Mouse (Mus musculus): ENCODE data around the gene Dgke. TPM values are rescaled to one million over a fixed set of nuclear protein-coding genes. Genes with fewer than 3 reads are reported as not detected.
A peak's percentile ranks its signal among the peaks of the same experiment; 100 is the strongest.

Dgke gene
- polyA plus RNA-seq, 1 experiment = 12.8 TPM

- Histone ChIP-seq H3K36me3 (ENCODE audit: control insufficient read depth, insufficient read depth, low read length, poor library complexity, severe bottlenecking) (peaks cover 76% of the 10 kb centered on the region), H3K4me3 (ENCODE audit: low read depth, low read length) (no peak overlapping the region), H3K4me1 (ENCODE audit: control insufficient read depth, insufficient read depth, low read length) (peaks cover 3% of the 10 kb centered on the region), H3K27ac (ENCODE audit: insufficient read depth, low read length) (no peak overlapping the region), H3K9me3 (replicated peaks; ENCODE audit: control insufficient read depth, insufficient read depth, low read length, poor library complexity, severe bottlenecking) (peaks cover 11% of the 10 kb centered on the region), H3K9ac (ENCODE audit: low read depth, poor library complexity, severe bottlenecking) (no peak overlapping the region), H3K27me3 (ENCODE audit: control insufficient read depth, insufficient read depth, low read length, poor library complexity, severe bottlenecking) (no peaks in the 10 kb centered on the region)
- no peak for TF ChIP-seq CTCF (IDR thresholded peaks at IDR 0.05; ENCODE audit: low read depth, low read length)
- no peak for TF ChIP-seq POLR2A (IDR thresholded peaks at IDR 0.05; ENCODE audit: insufficient read depth, low read length)
- no peak for TF ChIP-seq EP300 (IDR thresholded peaks at IDR 0.05; ENCODE audit: insufficient read depth, low read depth, low read length)
These were observed 57.6 kb downstream of the Dgke start for GRCm38 (mm10) chr11:89009066-89009465.

GRCm38 (mm10) chr11:89007582-89007981 is 59.1 kb downstream of the Dgke start:
- H3K4me3 ChIP-seq (ENCODE audit: low read depth, low read length) = no peak overlapping the region
- H3K27ac ChIP-seq (ENCODE audit: insufficient read depth, low read length) = no peak overlapping the region
- no peaks in the 10 kb centered on the region for H3K27me3 ChIP-seq (ENCODE audit: control insufficient read depth, insufficient read depth, low read length, poor library complexity, severe bottlenecking)
- no peak for TF ChIP-seq EP300 (IDR thresholded peaks at IDR 0.05; ENCODE audit: insufficient read depth, low read depth, low read length)
- TF ChIP-seq CTCF (IDR thresholded peaks at IDR 0.05; ENCODE audit: low read depth, low read length) = no peak
- TF ChIP-seq POLR2A (IDR thresholded peaks at IDR 0.05; ENCODE audit: insufficient read depth, low read length) = no peak
- H3K4me1 ChIP-seq (ENCODE audit: control insufficient read depth, insufficient read depth, low read length) = peaks cover 3% of the 10 kb centered on the region
- no peak overlapping the region for H3K9ac ChIP-seq (ENCODE audit: low read depth, poor library complexity, severe bottlenecking)
- peaks cover 61% of the 10 kb centered on the region for H3K36me3 ChIP-seq (ENCODE audit: control insufficient read depth, insufficient read depth, low read length, poor library complexity, severe bottlenecking)
- H3K9me3 ChIP-seq (replicated peaks; ENCODE audit: control insufficient read depth, insufficient read depth, low read length, poor library complexity, severe bottlenecking) = peaks cover 11% of the 10 kb centered on the region

GRCm38 (mm10) chr11:89006404-89006803 is 60.2 kb downstream of the Dgke start:
- H3K27me3 ChIP-seq (ENCODE audit: control insufficient read depth, insufficient read depth, low read length, poor library complexity, severe bottlenecking) = no peaks in the 10 kb centered on the region
- no peak for TF ChIP-seq POLR2A (IDR thresholded peaks at IDR 0.05; ENCODE audit: insufficient read depth, low read length)
- TF ChIP-seq EP300 (IDR thresholded peaks at IDR 0.05; ENCODE audit: insufficient read depth, low read depth, low read length) = no peak
- TF ChIP-seq CTCF (IDR thresholded peaks at IDR 0.05; ENCODE audit: low read depth, low read length) = no peak
- H3K4me1 ChIP-seq (ENCODE audit: control insufficient read depth, insufficient read depth, low read length) = peaks cover 3% of the 10 kb centered on the region
- H3K4me3 ChIP-seq (ENCODE audit: low read depth, low read length) = no peak overlapping the region
- H3K27ac ChIP-seq (ENCODE audit: insufficient read depth, low read length) = no peak overlapping the region
- H3K9me3 ChIP-seq (replicated peaks; ENCODE audit: control insufficient read depth, insufficient read depth, low read length, poor library complexity, severe bottlenecking) = peaks cover 11% of the 10 kb centered on the region
- H3K36me3 ChIP-seq (ENCODE audit: control insufficient read depth, insufficient read depth, low read length, poor library complexity, severe bottlenecking) = peaks cover 52% of the 10 kb centered on the region
- no peak overlapping the region for H3K9ac ChIP-seq (ENCODE audit: low read depth, poor library complexity, severe bottlenecking)

- Histone ChIP-seq H3K9ac (ENCODE audit: low read depth, poor library complexity, severe bottlenecking) (no peak overlapping the region), H3K9me3 (replicated peaks; ENCODE audit: control insufficient read depth, insufficient read depth, low read length, poor library complexity, severe bottlenecking) (peaks cover 11% of the 10 kb centered on the region), H3K4me3 (ENCODE audit: low read depth, low read length) (no peak overlapping the region), H3K4me1 (ENCODE audit: control insufficient read depth, insufficient read depth, low read length) (peaks cover 5% of the 10 kb centered on the region), H3K27me3 (ENCODE audit: control insufficient read depth, insufficient read depth, low read length, poor library complexity, severe bottlenecking) (no peaks in the 10 kb centered on the region), H3K27ac (ENCODE audit: insufficient read depth, low read length) (no peak overlapping the region), H3K36me3 (ENCODE audit: control insufficient read depth, insufficient read depth, low read length, poor library complexity, severe bottlenecking) (peaks cover 43% of the 10 kb centered on the region)
- TF ChIP-seq CTCF (IDR thresholded peaks at IDR 0.05; ENCODE audit: low read depth, low read length) = no peak
- TF ChIP-seq EP300 (IDR thresholded peaks at IDR 0.05; ENCODE audit: insufficient read depth, low read depth, low read length) = no peak
- no peak for TF ChIP-seq POLR2A (IDR thresholded peaks at IDR 0.05; ENCODE audit: insufficient read depth, low read length)
These were observed 61.2 kb downstream of the Dgke start for GRCm38 (mm10) chr11:89005473-89005872.

GRCm38 (mm10) chr11:89003726-89004125 is 62.9 kb downstream of the Dgke start:
- Histone ChIP-seq H3K9me3 (replicated peaks; ENCODE audit: control insufficient read depth, insufficient read depth, low read length, poor library complexity, severe bottlenecking) (no peaks in the 10 kb centered on the region), H3K4me1 (ENCODE audit: control insufficient read depth, insufficient read depth, low read length) (peaks cover 5% of the 10 kb centered on the region), H3K27me3 (ENCODE audit: control insufficient read depth, insufficient read depth, low read length, poor library complexity, severe bottlenecking) (no peaks in the 10 kb centered on the region), H3K9ac (ENCODE audit: low read depth, poor library complexity, severe bottlenecking) (no peak overlapping the region), H3K4me3 (ENCODE audit: low read depth, low read length) (no peak overlapping the region), H3K36me3 (ENCODE audit: control insufficient read depth, insufficient read depth, low read length, poor library complexity, severe bottlenecking) (peaks cover 29% of the 10 kb centered on the region), H3K27ac (ENCODE audit: insufficient read depth, low read length) (0 out of 2 replicates have a peak overlapping the region, but pooled peaks have one; percentile 1)
- TF ChIP-seq POLR2A (IDR thresholded peaks at IDR 0.05; ENCODE audit: insufficient read depth, low read length) = no peak
- TF ChIP-seq EP300 (IDR thresholded peaks at IDR 0.05; ENCODE audit: insufficient read depth, low read depth, low read length) = no peak
- no peak for TF ChIP-seq CTCF (IDR thresholded peaks at IDR 0.05; ENCODE audit: low read depth, low read length)

GRCm38 (mm10) chr11:89003078-89003477 is 63.6 kb downstream of the Dgke start:
- Histone ChIP-seq H3K9ac (ENCODE audit: low read depth, poor library complexity, severe bottlenecking) (peak overlapping the region; percentile 16; the same call in 1 of the 2 replicates), H3K27ac (ENCODE audit: insufficient read depth, low read length) (no peak overlapping the region), H3K27me3 (ENCODE audit: control insufficient read depth, insufficient read depth, low read length, poor library complexity, severe bottlenecking) (no peaks in the 10 kb centered on the region), H3K9me3 (replicated peaks; ENCODE audit: control insufficient read depth, insufficient read depth, low read length, poor library complexity, severe bottlenecking) (no peaks in the 10 kb centered on the region), H3K36me3 (ENCODE audit: control insufficient read depth, insufficient read depth, low read length, poor library complexity, severe bottlenecking) (peaks cover 25% of the 10 kb centered on the region), H3K4me3 (ENCODE audit: low read depth, low read length) (peak overlapping the region; percentile 10; the same call in 1 of the 2 replicates), H3K4me1 (ENCODE audit: control insufficient read depth, insufficient read depth, low read length) (peaks cover 5% of the 10 kb centered on the region)
- no peak for TF ChIP-seq EP300 (IDR thresholded peaks at IDR 0.05; ENCODE audit: insufficient read depth, low read depth, low read length)
- TF ChIP-seq CTCF (IDR thresholded peaks at IDR 0.05; ENCODE audit: low read depth, low read length) = no peak
- TF ChIP-seq POLR2A (IDR thresholded peaks at IDR 0.05; ENCODE audit: insufficient read depth, low read length) = no peak
